Mouse (Mus musculus) lung, postnatal 0 days (tissue): Measurements from ENCODE around the gene Vps51.

Source experiments
- CTCF ChIP-seq: IDR thresholded peaks from 2 replicates; pipeline ENCODE4 v1.5.1; 2016; ENCODE audit warnings: antibody characterized with exemption, mild to moderate bottlenecking
- EP300 ChIP-seq: IDR thresholded peaks from 2 replicates; pipeline ENCODE4 v1.6.1; 2016; ENCODE audit warnings: antibody characterized with exemption, mild to moderate bottlenecking, control low read depth

GRCm38 (mm10) chr19:6048681-6049410 is 28.2 kb downstream of the Vps51 start:
- TF ChIP-seq CTCF, result no peak
- no peak for TF ChIP-seq EP300
